Comparison of ENCODE assay signal across 11 mouse cellular contexts in the genomic region with DNA sequence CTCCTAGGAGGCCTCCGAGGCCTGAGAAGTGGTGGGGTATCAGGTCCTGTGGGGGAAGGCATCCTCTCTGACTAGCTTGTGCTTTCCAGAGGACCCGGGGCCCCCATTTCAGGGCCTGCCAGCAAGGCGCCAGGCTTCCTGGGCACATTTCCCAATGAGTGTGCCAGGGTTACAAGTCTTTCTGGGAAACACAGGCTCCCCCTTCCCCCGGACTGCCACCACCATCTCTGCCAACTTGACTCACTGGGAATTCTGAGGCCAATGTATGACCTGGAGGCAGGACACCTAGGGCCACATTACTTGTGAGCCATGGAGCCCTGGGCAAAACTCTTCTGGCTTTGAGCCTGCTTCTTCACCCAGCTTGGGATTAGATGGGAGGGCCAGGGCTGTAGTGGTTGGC. TPM values are rescaled to one million over a fixed set of nuclear protein-coding genes. Genes with fewer than 3 reads are reported as not detected.
DNase-seq lines count a peak whose midpoint lies in the region; ATAC-seq and TF ChIP-seq lines count a peak whose summit lies in the region.
"Had no signal": no experiment of that assay in that cellular context is flagged by ENCODE, and none has a peak within 500 bp of the region (broad histone marks: within the 10 kb centered on the region; RNA-seq: fewer than 3 reads in every experiment).

No protein-coding gene starts in this region.

- no peak for ATAC-seq in forebrain, embryonic 13.5 days
- ATAC-seq in forebrain, embryonic 12.5 days (ENCODE audit: low FRiP score) = no peak
- 0 out of 2 replicates have a peak, but pooled peaks have one; percentile 26 for ATAC-seq in forebrain, postnatal 0 days
- ATAC-seq: liver, postnatal 0 days had no signal

- no peak overlapping the region for H3K4me3 ChIP-seq in forebrain, embryonic 13.5 days
- no peak overlapping the region for H3K4me3 ChIP-seq in forebrain, embryonic 12.5 days (replicated peaks)
- H3K4me3 ChIP-seq in forebrain, postnatal 0 days (ENCODE audit: low read depth, low read length) = no peak overlapping the region

- peak; percentile 35 to 68 for DNase-seq in kidney, postnatal 25 days
- DNase-seq in kidney, postnatal 4 days = no peak
- DNase-seq in NIH3T3 (ENCODE audit: low read depth) = peak; percentile 54
- DNase-seq in forebrain, postnatal 0 days = peak; percentile 57
- no peak for DNase-seq in spleen, postnatal 10 days (ENCODE audit: low spot score in 2 of 2)
- no peak for DNase-seq in spleen, adult 18-20 months
- DNase-seq: cerebellum, adult 2 months; liver, postnatal 0 days; right cerebral cortex, postnatal 25 days had no signal

- H3K4me2 ChIP-seq in forebrain, embryonic 13.5 days = no peak overlapping the region
- no peak overlapping the region for H3K4me2 ChIP-seq in forebrain, embryonic 12.5 days
- H3K4me2 ChIP-seq in forebrain, postnatal 0 days (ENCODE audit: low read depth) = no peak overlapping the region

- no peaks in the 10 kb centered on the region for H3K27me3 ChIP-seq in forebrain, embryonic 13.5 days
- H3K27me3 ChIP-seq in forebrain, embryonic 12.5 days = no peaks in the 10 kb centered on the region
- no peaks in the 10 kb centered on the region for H3K27me3 ChIP-seq in forebrain, postnatal 0 days (ENCODE audit: insufficient read depth, low read length)

- peaks cover 81% of the 10 kb centered on the region for H3K4me1 ChIP-seq in forebrain, embryonic 13.5 days
- H3K4me1 ChIP-seq in forebrain, embryonic 12.5 days = peaks cover 63% of the 10 kb centered on the region
- peaks cover 17% of the 10 kb centered on the region; the same call in 1 of the 2 replicates for H3K4me1 ChIP-seq in forebrain, postnatal 0 days (ENCODE audit: insufficient read depth)

- no peaks in the 10 kb centered on the region for H3K9me3 ChIP-seq in forebrain, embryonic 13.5 days (replicated peaks)
- no peaks in the 10 kb centered on the region for H3K9me3 ChIP-seq in forebrain, embryonic 12.5 days
- no peaks in the 10 kb centered on the region for H3K9me3 ChIP-seq in forebrain, postnatal 0 days (ENCODE audit: low read length)

- H3K27ac ChIP-seq in forebrain, embryonic 13.5 days = peak overlapping the region; percentile 10; the same call in 1 of the 2 replicates
- no peak overlapping the region for H3K27ac ChIP-seq in forebrain, embryonic 12.5 days
- H3K27ac ChIP-seq in forebrain, postnatal 0 days (ENCODE audit: low read depth, low read length) = no peak overlapping the region

- peaks cover 16% of the 10 kb centered on the region; the same call in 1 of the 2 replicates for H3K36me3 ChIP-seq in forebrain, embryonic 13.5 days (ENCODE audit: poor library complexity, severe bottlenecking)
- peaks cover 21% of the 10 kb centered on the region for H3K36me3 ChIP-seq in forebrain, embryonic 12.5 days (replicated peaks)
- no peaks in the 10 kb centered on the region for H3K36me3 ChIP-seq in forebrain, postnatal 0 days (ENCODE audit: insufficient read depth)

- H3K9ac ChIP-seq in forebrain, embryonic 13.5 days = no peak overlapping the region
- no peak overlapping the region for H3K9ac ChIP-seq in forebrain, embryonic 12.5 days
- no peak overlapping the region for H3K9ac ChIP-seq in forebrain, postnatal 0 days
- H3K9ac ChIP-seq: liver, postnatal 0 days had no signal

- no peak for TF ChIP-seq CTCF in forebrain, postnatal 0 days (IDR thresholded peaks at IDR 0.05; ENCODE audit: low read depth)

- WGBS in forebrain, embryonic 13.5 days = 71% methylated on average over 4 of the region's 4 CpGs
- 88% methylated on average over 4 of the region's 4 CpGs for WGBS in forebrain, embryonic 12.5 days
- whole genome bisulfite sequencing in forebrain, postnatal 0 days = 49% methylated on average over 4 of the region's 4 CpGs

RNA-seq across cellular contexts. Expression of a gene that starts 9.0 kb away (rescaled TPM):
- 4.4 and 4.7 TPM in 2 replicates for polyA plus RNA-seq in forebrain, embryonic 13.5 days (2015; fragmentation: Nextera tagmentation; extraction: Ambion mirVana)
- 6.5 and 8.1 TPM in 2 replicates for polyA plus RNA-seq in forebrain, embryonic 12.5 days (2016; fragmentation: Nextera tagmentation; extraction: Ambion mirVana)
- total RNA-seq in forebrain, postnatal 0 days (2014; rRNA removed) = 47.9 and 52.7 TPM in 2 replicates
- 9.8 and 12.5 TPM in 2 replicates for polyA plus RNA-seq in forebrain, postnatal 0 days (2015; fragmentation: Nextera tagmentation; extraction: Ambion mirVana)

RNA-seq across cellular contexts. Expression of a gene that starts 51.5 kb away (rescaled TPM):
- polyA plus RNA-seq in forebrain, embryonic 13.5 days (2015; fragmentation: Nextera tagmentation; extraction: Ambion mirVana) = 1.4 and 1.5 TPM in 2 replicates
- polyA plus RNA-seq in forebrain, embryonic 12.5 days (2016; fragmentation: Nextera tagmentation; extraction: Ambion mirVana) = 1.9 and 2.7 TPM in 2 replicates
- total RNA-seq in forebrain, postnatal 0 days (2014; rRNA removed) = 1.2 and 2.3 TPM in 2 replicates
- 3.1 and 3.8 TPM in 2 replicates for polyA plus RNA-seq in forebrain, postnatal 0 days (2015; fragmentation: Nextera tagmentation; extraction: Ambion mirVana)

RNA-seq across cellular contexts. Expression of a gene that starts 59.7 kb away (rescaled TPM):
- polyA plus RNA-seq in forebrain, embryonic 13.5 days (2015; fragmentation: Nextera tagmentation; extraction: Ambion mirVana) = 2.4 and 3.1 TPM in 2 replicates
- 2.2 and 2.6 TPM in 2 replicates for polyA plus RNA-seq in forebrain, embryonic 12.5 days (2016; fragmentation: Nextera tagmentation; extraction: Ambion mirVana)
- 7.5 and 8.3 TPM in 2 replicates for total RNA-seq in forebrain, postnatal 0 days (2014; rRNA removed)
- polyA plus RNA-seq in forebrain, postnatal 0 days (2015; fragmentation: Nextera tagmentation; extraction: Ambion mirVana) = 4.4 and 5.1 TPM in 2 replicates

Comparison
In these comparisons a context has a peak if more than half of its experiments do, and no peak if none do; other contexts are left out.
1. DNase-seq: peak in kidney, postnatal 25 days (2 of 2), NIH3T3 (single experiment) and forebrain, postnatal 0 days (single experiment); none in kidney, postnatal 4 days (0 of 2), spleen, postnatal 10 days (0 of 2) and spleen, adult 18-20 months (0 of 2).